Mouse (Mus musculus) gastrocnemius, postnatal 36 days (tissue): ENCODE measurements around the gene Rad51b. TPM values are rescaled to one million over a fixed set of nuclear protein-coding genes. Genes with fewer than 3 reads are reported as not detected.

Experiments
- total RNA-seq, 2 experiments: library from RNA; stranded (reverse); gene quantifications; 2 replicates each; pipeline ENCODE4 v1.2.3; 2021

Gene Rad51b
- total RNA-seq, 2 experiments from 2014 or later = 0.23 TPM; not detected in 1

Other genes starting within 250 kb of the Rad51b start
- gene Pigh, start 207.6 kb upstream of the Rad51b start, total RNA-seq = 1 to 10 TPM; 1.5 to 2.0 TPM
- not detected for gene Arg2, start 166.5 kb upstream of the Rad51b start, total RNA-seq
- 10 to 100 TPM; 63.1 to 68.7 TPM for gene Vti1b, start 124.6 kb upstream of the Rad51b start, total RNA-seq
- 1 to 10 TPM; 1.8 to 2.1 TPM for gene Rdh11, start 105.0 kb upstream of the Rad51b start, total RNA-seq
- gene Rdh12, start 88.4 kb upstream of the Rad51b start, total RNA-seq = under 1 TPM; 0.20 to 0.49 TPM
- 10 to 100 TPM; 13.4 to 14.8 TPM for gene Zfyve26, start 978 bp upstream of the Rad51b start, total RNA-seq